Mouse (Mus musculus) cerebellum, postnatal 14 days (tissue): ENCODE data around the gene Gm14548.
"Not testable (repeated sequence)": the region's sequence is repeated elsewhere in the genome, so short reads cannot be mapped to it uniquely, and the experiment has no call there.

ENCODE experiments used
- DNase-seq, 2 experiments: peaks; one replicate each; pipeline ENCODE4 v3.0.0; 2021; ENCODE audit warnings: mixed read lengths in 2 of 2

Gene Gm14548

DNA sequence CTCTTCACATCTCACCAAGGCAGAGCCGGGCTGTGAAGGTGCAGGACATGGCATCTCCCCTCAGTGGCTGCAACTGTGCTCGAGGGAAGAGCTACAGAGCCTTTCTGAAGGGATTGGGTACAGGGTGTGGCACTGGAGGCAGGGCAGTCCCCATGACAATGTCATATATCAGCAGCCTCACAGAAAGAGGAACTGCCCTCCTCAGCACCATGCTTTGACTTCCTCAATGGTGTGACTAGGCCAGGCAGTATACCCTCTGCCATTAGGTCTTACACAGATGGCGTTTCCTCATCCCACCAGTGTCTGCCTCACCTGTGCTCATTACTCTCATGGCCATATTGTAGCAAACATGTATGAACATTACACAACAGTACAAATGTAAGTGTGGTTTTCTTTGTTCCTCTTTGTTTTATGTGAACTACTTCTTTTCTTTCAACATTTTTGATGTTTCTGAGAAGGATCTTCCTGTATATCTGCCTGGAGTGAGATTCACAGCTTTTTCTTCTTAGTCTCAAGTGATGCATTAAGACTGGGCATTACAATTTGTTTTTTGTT lies at the start of gene Gm14548:
Gm14548 (minus strand) TSS at position 85 of the 555 bp plus-strand sequence.
- not testable (repeated sequence) for DNase-seq

DNA sequence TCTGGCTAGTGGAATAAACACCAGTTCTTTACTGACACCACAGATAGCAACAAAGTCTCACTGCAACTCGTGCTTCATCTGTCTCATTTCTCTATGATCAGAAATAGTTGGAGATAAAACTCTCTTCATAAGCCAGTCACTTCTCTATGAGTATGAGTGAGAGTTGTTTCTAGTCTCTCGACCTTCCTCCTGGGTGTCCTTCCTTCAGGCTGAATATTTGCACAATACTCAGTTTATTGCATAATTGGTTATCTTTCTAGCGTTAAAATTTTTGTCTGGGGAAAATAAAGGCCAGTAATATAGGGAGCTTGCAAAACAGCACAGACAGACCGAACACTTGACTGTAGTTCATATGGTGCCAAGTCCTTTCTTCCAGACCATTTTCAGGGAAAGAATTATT lies 48.2 kb upstream of the Gm14548 start:
- no peak for DNase-seq

DNA sequence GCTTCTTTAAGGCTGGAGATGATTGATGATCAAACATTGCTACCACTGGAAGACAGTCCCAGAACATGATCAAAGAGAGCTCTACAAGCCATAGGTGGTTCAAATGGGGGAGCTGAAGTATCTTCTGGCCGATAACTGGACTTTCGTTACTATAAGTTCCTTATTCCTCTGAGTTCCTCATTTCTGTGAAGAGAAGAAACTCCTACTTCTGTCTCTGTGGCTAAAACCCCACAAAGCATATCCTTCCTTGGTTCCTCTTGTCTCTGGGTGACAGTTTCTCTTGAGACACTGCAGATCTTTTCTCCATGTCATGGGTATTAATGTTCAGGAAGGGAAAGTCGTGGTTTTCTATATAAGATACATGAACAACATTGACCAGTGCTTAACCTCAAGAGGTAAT lies 43.0 kb upstream of the Gm14548 start:
- no peak for DNase-seq

DNA sequence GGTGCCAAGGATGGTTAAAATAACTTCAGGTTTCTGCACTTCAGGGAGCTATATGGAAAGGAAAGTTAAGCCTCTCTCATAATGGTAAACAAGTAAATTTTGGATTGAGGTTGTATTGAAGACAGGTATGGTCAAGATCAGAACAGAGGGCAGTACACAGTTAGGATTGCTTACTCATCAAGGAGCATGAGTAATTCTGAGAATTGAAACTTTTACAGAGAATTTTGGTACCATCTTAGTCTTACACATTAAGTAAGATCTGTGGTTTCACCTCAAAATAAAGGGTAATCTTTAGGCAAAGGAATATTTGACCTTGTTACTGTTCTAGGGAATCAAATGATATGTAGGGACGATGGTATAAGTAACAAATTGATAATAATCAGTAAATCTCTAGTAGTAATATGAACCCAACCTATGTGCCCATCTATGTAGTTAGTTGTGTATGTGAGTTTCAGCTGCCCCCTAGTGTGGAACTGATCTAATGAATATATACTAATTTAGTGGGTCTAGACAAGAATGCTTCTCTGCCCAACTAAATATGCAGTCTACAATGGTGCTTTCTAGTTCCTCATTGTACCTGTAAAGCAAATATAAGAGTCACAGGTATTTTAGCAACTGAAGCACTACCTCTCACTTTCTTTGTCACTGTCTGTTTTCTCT lies 42.1 kb upstream of the Gm14548 start:
- DNase-seq = no peak

DNA sequence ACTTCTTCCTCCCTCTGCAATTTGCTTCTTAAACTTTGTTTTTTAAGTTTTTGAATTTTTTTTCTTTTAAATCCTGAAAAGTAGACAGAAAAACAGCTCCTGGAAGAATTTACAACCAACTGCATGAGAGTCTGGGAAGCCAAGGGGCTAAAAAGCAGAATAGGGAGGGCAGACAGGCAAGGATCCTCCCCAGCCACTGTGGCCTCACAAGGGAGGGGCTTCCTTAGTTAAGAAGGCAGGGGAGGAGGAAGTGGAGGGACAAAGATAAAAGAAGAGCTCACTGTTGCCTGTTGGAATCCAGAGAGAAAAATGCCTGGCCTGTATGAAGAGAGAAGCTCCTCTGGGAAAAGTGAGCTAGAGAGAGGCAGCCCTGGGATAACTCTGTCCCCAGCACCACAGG lies 37.6 kb upstream of the Gm14548 start:
- DNase-seq = not testable (repeated sequence)

DNA sequence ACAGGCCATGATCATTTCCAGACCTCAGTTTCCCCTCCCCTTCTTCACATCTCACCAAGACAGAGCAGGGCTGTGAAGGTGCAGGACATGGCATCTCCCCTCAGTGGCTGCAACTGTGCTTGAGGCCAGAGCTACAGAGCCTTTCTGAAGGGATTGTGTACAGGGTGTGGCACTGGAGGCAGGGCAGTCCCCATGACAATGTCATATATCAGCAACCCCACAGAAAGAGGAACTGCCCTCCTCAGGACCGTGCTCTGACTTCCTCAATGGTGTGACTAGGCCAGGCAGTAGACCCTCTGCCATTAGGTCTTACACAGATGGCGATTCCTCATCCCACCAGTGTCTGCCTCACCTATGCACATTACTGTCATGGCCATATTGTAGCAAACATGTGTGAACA lies 17.5 kb upstream of the Gm14548 start, which contains the start of gene Lilra6:
Lilra6 (minus strand) TSS at position 117 of the 400 bp plus-strand sequence.
- DNase-seq = not testable (repeated sequence)

DNA sequence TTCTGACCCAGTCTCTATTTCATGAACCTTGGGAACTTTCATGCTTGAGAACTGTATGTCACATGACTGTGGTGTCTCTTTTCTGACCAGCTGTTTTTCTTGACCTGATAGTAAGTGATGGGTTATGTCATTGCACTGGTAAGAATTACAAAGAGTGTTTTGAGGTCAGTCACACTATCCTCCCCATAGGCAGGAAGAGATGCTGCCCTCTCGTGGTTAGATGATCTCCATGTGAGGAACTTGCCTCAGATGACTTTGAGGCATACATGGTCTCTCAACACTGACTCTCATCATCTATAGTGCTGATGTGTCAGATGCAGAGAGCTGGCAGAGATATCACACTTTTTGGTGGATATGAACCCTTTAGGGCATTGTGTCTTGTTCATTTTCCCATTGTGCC lies 5.8 kb upstream of the Gm14548 start:
- DNase-seq = no peak

DNA sequence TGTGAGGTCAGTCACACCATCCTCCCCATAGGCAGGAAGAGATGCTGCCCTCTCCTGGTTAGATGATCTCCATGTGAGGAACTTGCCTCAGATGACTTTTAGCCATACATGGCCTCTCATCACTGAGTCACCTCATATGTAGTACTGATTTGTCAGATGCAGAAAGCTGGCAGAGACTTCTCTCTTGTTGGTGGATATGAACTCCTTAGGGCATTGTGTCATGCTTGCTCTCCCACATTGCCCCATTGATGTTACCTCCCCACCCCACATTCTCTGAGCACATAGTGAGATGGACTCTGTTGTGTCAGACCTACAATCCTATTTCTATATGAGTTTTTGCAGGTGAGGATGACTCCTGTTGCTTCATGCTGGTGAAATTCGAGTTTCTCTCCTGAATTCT lies 22.9 kb downstream of the Gm14548 start:
- DNase-seq = not testable (repeated sequence)

DNA sequence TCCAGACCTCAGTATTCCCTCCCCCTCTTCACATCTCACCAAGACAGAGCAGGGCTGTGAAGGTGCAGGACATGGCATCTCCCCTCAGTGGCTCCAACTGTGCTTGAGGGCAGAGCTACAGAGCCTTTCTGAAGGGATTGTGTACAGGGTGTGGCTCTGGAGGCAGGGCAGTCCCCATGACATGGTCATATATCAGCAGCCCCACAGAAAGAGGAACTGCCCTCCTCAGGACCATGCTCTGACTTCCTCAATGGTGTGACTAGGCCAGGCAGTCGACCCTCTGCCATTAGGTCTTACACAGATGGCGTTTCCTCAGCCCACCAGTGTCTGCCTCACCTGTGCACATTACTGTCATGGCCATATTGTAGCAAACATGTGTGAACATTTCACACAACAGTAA lies 53.0 kb downstream of the Gm14548 start, which contains the start of gene Pira2:
Pira2 (minus strand) TSS at position 101 of the 400 bp plus-strand sequence.
- not testable (repeated sequence) for DNase-seq

DNA sequence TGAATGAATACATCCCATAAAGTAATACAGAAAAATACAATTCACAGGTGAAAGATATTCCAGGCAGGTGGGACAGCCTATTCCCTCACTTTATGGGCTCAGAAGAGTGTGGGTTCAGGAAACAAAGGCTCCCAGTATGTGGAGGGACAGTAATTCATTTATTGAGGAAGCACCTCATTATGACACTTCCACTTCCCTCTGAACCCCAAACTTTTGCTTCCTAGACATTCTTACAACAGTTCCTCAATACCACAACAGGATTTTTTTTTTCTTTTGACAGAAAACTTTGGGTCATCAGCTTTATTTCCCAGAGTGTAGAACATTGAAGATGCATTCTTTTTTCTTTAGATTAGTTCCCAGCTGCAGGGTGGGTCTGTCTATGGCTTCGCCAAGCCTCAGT lies 60.1 kb downstream of the Gm14548 start:
- not testable (repeated sequence) for DNase-seq
